Mouse (Mus musculus): ENCODE data around the gene Mical1.

The Mical1 gene
- long read RNA-seq, experiment 1, partial matches to known transcripts: 2 of 2 reads
- long read RNA-seq, experiment 1, other reads (novel, unspliced or antisense): 0 of 2 reads
- long read RNA-seq, experiment 2, partial matches to known transcripts: 1 of 5 reads
- long read RNA-seq, experiment 2, other reads (novel, unspliced or antisense): 2 of 5 reads

DNA sequence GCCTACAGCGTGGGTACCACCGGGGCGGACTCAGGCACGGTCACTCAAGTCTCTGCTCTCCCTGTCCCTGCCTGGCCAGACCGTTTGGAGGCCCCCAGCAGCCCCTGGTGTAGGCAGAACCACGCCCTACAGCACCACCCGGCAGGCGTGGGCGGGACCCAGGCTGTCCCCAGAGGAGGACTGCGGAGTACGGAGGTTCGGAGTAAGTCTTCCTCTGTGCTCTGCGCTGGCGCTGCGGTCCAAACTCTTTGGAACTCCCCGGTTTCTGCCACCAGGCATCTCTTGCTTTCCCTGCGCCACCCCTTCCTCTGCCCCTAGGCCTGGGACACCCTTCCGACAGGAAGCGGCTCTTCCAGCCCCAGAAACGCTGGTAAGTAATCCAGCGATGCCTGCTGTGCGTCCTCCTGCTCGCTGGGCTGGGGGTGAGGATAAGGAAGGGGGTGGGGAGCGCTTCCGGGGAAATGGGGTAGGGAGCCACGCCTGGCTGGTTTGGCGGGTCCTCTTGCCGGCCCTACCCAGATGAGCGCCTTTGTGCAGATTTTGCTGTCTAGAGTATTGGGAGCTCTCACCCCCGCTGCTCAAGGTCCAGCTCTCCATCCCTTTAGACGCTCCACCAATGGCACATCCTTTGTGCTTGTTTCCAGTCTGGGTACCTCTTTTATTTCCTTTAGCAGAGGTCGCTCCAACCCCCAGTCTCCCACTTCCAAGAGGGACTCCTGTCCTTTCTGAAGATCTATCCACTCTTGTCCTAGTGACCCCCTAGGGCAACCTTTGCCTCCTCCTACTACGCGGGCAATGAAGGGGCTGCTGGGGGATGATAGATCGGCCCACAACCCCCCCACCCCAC lies at the start of gene Mical1:
Gene Mical1, plus strand, starts transcription at position 144 of the 847 bp plus-strand sequence.
- intact Hi-C loops (cut with DNase I): no loop called here

GRCm38 (mm10) chr10:41426368-41426767 lies 49.7 kb upstream of the Mical1 start:
- intact Hi-C loops (cut with DNase I): loop anchor here (10.0 kb wide), 1 partner anchor 258 kb away; no protein-coding TSS in a partner anchor

DNA sequence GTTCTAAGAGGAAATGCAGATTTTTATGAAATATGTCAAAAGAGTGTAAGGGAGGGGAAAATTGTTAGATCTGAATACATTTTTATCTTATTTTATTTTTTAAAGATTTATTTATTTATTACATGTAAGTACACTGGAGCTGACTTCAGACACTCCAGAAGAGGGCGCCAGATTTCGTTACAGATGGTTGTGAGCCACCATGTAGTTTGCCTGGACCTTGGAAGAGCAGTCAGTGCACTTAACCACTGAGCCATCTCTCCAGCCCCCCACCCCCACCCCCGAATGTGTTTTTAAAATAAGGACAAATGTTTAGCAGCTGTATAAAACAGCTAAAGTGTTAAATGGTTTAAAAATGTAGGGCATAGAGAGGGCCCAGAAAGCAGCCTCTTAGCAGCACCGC lies 41.5 kb upstream of the Mical1 start:
- intact Hi-C loops (cut with DNase I): loop anchor here (10.0 kb wide), 1 partner anchor 70 kb away; no protein-coding TSS in a partner anchor

- intact Hi-C loops (cut with DNase I): loop anchor here (10.0 kb wide), 1 partner anchor 70 kb away; no protein-coding TSS in a partner anchor
Measured at GRCm38 (mm10) chr10:41435141-41435540, 41.0 kb upstream of the Mical1 start.

GRCm38 (mm10) chr10:41448216-41448615 lies 27.9 kb upstream of the Mical1 start:
- intact Hi-C loops (cut with DNase I): no loop called here

DNA sequence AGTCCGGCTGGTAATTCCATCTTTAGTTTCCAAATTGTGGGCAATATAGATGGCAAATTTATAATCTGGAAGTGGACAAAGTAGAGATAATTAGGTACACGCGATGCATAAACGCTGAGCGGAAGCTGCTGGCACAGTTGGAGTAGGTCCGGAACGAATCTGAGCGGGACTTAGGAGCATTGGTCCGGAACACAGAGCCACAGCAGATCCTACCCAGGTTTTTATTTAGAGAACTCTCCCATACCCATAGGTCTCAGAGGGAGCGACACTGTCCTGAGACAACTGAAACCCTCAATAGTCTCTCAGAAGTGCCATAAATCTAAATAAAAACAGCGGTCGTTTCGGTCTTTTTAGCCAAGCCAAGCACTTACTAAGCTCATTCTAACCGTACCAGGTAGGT lies 26.4 kb upstream of the Mical1 start:
- intact Hi-C loops (cut with DNase I): no loop called here

- intact Hi-C loops (cut with DNase I): no loop called here
Measured at GRCm38 (mm10) chr10:41450137-41450670, 25.9 kb upstream of the Mical1 start, which contains the start of gene Zbtb24. Gene Zbtb24 (plus strand): TSS chr10:41450383.

GRCm38 (mm10) chr10:41450780-41451522 lies 25.2 kb upstream of the Mical1 start:
- intact Hi-C loops (cut with DNase I): no loop called here

GRCm38 (mm10) chr10:41451656-41452055 lies 24.5 kb upstream of the Mical1 start:
- intact Hi-C loops (cut with DNase I): no loop called here

- intact Hi-C loops (cut with DNase I): no loop called here
Measured at GRCm38 (mm10) chr10:41452791-41453190, 23.3 kb upstream of the Mical1 start.

GRCm38 (mm10) chr10:41459990-41460389 lies 16.1 kb upstream of the Mical1 start:
- intact Hi-C loops (cut with DNase I): no loop called here

- intact Hi-C loops (cut with DNase I): no loop called here
Measured at GRCm38 (mm10) chr10:41460501-41460900, 15.6 kb upstream of the Mical1 start.

GRCm38 (mm10) chr10:41461057-41461722 lies 14.9 kb upstream of the Mical1 start:
- intact Hi-C loops (cut with DNase I): no loop called here

DNA sequence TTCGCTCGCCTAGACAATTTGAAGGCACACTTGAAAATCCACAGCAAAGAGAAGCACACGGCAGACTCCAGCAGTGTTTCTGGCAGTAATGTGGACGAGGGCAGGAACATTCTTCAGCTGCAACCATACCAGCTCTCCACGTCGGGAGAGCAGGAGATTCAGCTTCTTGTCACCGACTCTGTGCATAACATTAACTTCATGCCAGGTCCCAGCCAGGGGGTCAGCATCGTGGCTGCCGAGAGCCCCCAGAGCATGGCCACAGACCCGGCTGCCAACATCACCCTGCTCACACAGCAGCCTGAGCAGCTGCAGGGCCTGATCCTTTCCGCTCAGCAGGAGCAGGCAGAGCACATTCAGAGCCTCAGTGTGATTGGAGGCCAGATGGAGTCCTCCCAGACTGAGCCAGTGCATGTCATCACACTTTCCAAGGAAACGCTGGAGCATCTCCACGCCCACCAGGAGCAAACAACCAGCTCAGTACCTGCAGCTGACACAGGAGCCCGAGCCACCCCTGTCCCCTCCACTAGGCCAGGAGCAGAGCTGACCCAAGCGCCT lies 11.6 kb upstream of the Mical1 start:
- intact Hi-C loops (cut with DNase I): no loop called here

- intact Hi-C loops (cut with DNase I): no loop called here
Measured at GRCm38 (mm10) chr10:41467325-41467724, 8.8 kb upstream of the Mical1 start.

DNA sequence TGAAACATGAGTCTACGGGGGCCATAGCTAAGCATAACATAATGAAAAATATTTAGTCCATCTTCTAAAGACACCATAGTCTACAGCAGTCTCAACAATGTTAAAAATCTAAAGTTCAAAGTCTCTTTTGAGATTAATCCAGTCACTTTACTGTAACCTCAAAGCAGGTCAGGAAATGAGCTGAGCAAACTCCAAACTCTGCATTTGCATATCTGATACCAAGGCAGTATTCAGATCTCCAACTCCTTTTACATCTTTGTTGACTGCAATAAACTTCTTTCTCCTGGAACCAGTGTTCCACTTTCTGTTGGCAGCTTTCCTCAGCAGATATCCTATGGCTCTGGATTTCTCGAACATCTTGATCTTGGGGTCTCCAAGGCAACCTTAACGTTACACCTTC lies 5.4 kb upstream of the Mical1 start:
- intact Hi-C loops (cut with DNase I): no loop called here

- intact Hi-C loops (cut with DNase I): no loop called here
Measured at GRCm38 (mm10) chr10:41472534-41472933, 3.6 kb upstream of the Mical1 start.

- intact Hi-C loops (cut with DNase I): no loop called here
Measured at GRCm38 (mm10) chr10:41472962-41473481, 3.1 kb upstream of the Mical1 start.

DNA sequence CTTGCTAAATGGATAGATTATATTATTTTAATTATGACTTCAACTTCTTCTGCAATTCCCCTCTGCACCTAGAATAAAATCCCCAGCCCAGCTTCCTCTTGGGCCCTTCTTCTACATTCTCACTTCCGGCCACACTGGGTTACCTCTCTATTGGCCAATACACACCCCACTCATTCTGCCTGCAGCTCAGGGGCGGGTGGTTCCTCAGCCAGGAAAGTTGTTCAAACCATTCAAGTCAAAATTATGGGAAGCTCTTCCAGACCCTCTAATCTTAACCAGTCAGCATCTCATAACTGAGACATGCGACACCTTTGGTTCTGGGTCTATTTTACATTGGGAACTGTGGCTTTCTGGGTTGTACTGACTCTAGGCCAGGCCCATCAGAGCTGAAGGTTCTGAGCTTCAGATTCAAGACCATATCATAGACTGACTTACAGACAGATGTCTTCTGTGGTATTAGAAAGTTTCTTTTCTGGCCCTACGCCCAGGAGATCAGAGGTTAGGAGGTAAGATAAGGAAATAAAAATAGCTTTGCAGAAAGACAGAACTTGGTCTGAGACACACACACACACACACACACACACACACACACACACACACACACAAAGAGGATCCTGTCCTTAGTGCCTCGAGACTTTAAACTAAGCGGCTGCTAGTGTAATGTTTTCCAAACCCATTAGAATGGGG lies 2.2 kb upstream of the Mical1 start:
- intact Hi-C loops (cut with DNase I): no loop called here

DNA sequence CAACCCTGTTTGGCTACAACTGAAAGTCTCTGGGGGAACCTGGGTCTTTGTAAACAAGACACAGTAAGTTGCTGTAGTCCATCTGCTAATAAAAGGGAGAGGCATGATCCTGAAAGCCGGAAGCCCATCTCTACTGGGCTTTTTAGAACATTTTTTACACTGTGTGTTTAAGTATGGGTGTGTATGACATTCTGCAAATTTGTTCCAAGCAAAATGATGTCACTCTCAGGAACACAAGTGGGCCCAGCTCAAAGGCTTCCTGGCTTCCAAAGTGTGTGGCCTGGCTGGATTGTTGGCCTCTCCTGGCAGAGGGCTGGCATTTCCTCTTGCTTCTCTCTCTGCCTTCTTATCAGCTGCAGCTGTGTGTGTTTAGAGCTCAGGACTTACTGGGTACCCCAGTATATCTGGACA lies 1.1 kb upstream of the Mical1 start:
- intact Hi-C loops (cut with DNase I): no loop called here
